Mouse (Mus musculus) limb, embryonic 11.5 days (tissue): ENCODE measurements around the gene Omg. TPM values are rescaled to one million over a fixed set of nuclear protein-coding genes. Genes with fewer than 3 reads are reported as not detected.

ENCODE experiments used
- ATAC-seq: fragments of 200-750 bp; cut with Nextera tagmentation; 2 replicates; pipeline ENCODE4 v1.8.0; 2017; ENCODE audit warnings: low read depth; ENCODE audit not compliant: insufficient number of reproducible peaks, low FRiP score, low TSS enrichment
- DNase-seq: peaks from one replicate; pipeline ENCODE4 v3.0.0-alpha.2; 2015; ENCODE audit warnings: low spot score
- H3K27ac ChIP-seq: fragments of 300-500 bp; sonication (generic); replicated peaks from 2 replicates; pipeline ENCODE4 v1.5.1; 2014; ENCODE audit warnings: low read depth, mild to moderate bottlenecking, low read length
- H3K27me3 ChIP-seq: fragments of 300-500 bp; sonication (generic); 2 replicates; pipeline ENCODE4 v1.6.1; 2014; ENCODE audit warnings: mild to moderate bottlenecking, low read length, mixed read lengths; ENCODE audit not compliant: control insufficient read depth, insufficient read depth
- H3K36me3 ChIP-seq: fragments of 300-500 bp; sonication (generic); 2 replicates; pipeline ENCODE4 v1.6.1; 2014; ENCODE audit warnings: mild to moderate bottlenecking, low read length, moderate library complexity, mixed read lengths; ENCODE audit not compliant: control insufficient read depth, insufficient read depth
- H3K4me1 ChIP-seq: fragments of 300-500 bp; sonication (generic); 2 replicates; pipeline ENCODE4 v1.6.1; 2014; ENCODE audit warnings: low read length, mixed read lengths; ENCODE audit not compliant: control insufficient read depth, insufficient read depth
- H3K4me2 ChIP-seq: fragments of 300-500 bp; sonication (generic); 2 replicates; pipeline ENCODE4 v1.6.1; 2014; ENCODE audit warnings: low read depth, mild to moderate bottlenecking, moderate library complexity; ENCODE audit not compliant: severe bottlenecking
- H3K4me3 ChIP-seq: fragments of 300-500 bp; sonication (generic); 2 replicates; pipeline ENCODE4 v1.5.1; 2014; ENCODE audit warnings: low read depth, low read length
- H3K9ac ChIP-seq: fragments of 300-500 bp; sonication (generic); 2 replicates; pipeline ENCODE4 v1.6.1; 2014; ENCODE audit warnings: mild to moderate bottlenecking, low read length
- H3K9me3 ChIP-seq: fragments of 300-500 bp; sonication (generic); 2 replicates; pipeline ENCODE4 v1.6.1; 2016; ENCODE audit warnings: low read length; ENCODE audit not compliant: control insufficient read depth
- WGBS: fragments of 180-500 bp; shearing (Covaris S2); extraction: QIAGEN DNeasy Blood & Tissue Kit; methylation state at CpG from one replicate; pipeline ENCODE4 v1.1.7; 2014; 5-methylcytosine and 5-hydroxymethylcytosine counted together
- polyA plus RNA-seq: library from polyadenylated mRNA; unstranded; fragments of >200 nt; fragmentation: Nextera tagmentation; extraction: Ambion mirVana; gene quantifications from 2 replicates; pipeline ENCODE4 v1.2.1, GENCODE M21; 2014

Omg gene
- polyA plus RNA-seq, 1 experiment from 2014 or later: 0.12 TPM

GRCm38 (mm10) chr11:79457928-79458327, 46.0 kb downstream of the Omg start:
- ATAC-seq: no peak

GRCm38 (mm10) chr11:79452966-79453365, 50.9 kb downstream of the Omg start:
- no peak overlapping the region for H3K4me3 ChIP-seq
- no peak for ATAC-seq
- H3K9ac ChIP-seq: no peak overlapping the region
- H3K4me1 ChIP-seq: no peaks in the 10 kb centered on the region
- no peak for DNase-seq
- no peaks in the 10 kb centered on the region for H3K9me3 ChIP-seq
- no peaks in the 10 kb centered on the region for H3K27me3 ChIP-seq
- peaks cover 2% of the 10 kb centered on the region; the same call in 1 of the 2 replicates for H3K36me3 ChIP-seq
- H3K27ac ChIP-seq: no peak overlapping the region
- no peak overlapping the region for H3K4me2 ChIP-seq

More at GRCm38 (mm10) chr11:79457928-79458327, 46.0 kb downstream of the Omg start:
- H3K36me3 ChIP-seq: peaks cover 2% of the 10 kb centered on the region; the same call in 1 of the 2 replicates
- 92% methylated on average over 3 of the region's 3 CpGs for WGBS
- DNase-seq: no peak
- H3K27me3 ChIP-seq: no peaks in the 10 kb centered on the region
- no peaks in the 10 kb centered on the region for H3K4me1 ChIP-seq
- H3K4me2 ChIP-seq: no peak overlapping the region
- H3K4me3 ChIP-seq: no peak overlapping the region
- H3K27ac ChIP-seq: no peak overlapping the region
- H3K9me3 ChIP-seq: no peaks in the 10 kb centered on the region
- H3K9ac ChIP-seq: no peak overlapping the region

Other genes with a start within 250 kb of the Omg start
- 376 and 418 TPM in 2 replicates for gene Wsb1, start 249.4 kb downstream of the Omg start, polyA plus RNA-seq
- gene Gm9964, start 207.2 kb downstream of the Omg start, polyA plus RNA-seq: not detected in 2 replicates
- gene Nf1, start 164.4 kb downstream of the Omg start, polyA plus RNA-seq: 9.9 and 10.1 TPM in 2 replicates
- gene Evi2b, start 19.7 kb upstream of the Omg start, polyA plus RNA-seq: 0.15 and 0.27 TPM in 2 replicates
- gene Evi2, start 26.5 kb upstream of the Omg start, polyA plus RNA-seq: 0.85 and 0.91 TPM in 2 replicates
- gene Evi2a, start 26.5 kb upstream of the Omg start, polyA plus RNA-seq: 2.0 and 2.3 TPM in 2 replicates
- 10.7 and 12.2 TPM in 2 replicates for gene Rab11fip4, start 87.1 kb upstream of the Omg start, polyA plus RNA-seq